Mouse (Mus musculus) kidney, adult 8-10 months (tissue): Measurements from ENCODE around the gene Esyt1.
A peak's percentile ranks its signal among the peaks of the same experiment; 100 is the strongest.

Source experiments
- DNase-seq, 2 experiments: peaks; one replicate each; pipeline ENCODE4 v3.0.0; 2022

Gene Esyt1

GRCm38 (mm10) chr10:128536266-128536940, 10.7 kb upstream of the Esyt1 start:
- DNase-seq: peak; percentile 88 to 93

- no peak for DNase-seq
Measured at GRCm38 (mm10) chr10:128535624-128536265, 10.1 kb upstream of the Esyt1 start.

GRCm38 (mm10) chr10:128535206-128535605, 9.5 kb upstream of the Esyt1 start:
- DNase-seq: no peak

- no peak for DNase-seq
Measured at GRCm38 (mm10) chr10:128526366-128527356, 990 bp upstream of the Esyt1 start.

GRCm38 (mm10) chr10:128524732-128525662, 674 bp downstream of the Esyt1 start:
- peak in 1 of 2 experiments; percentile 42 for DNase-seq

- DNase-seq: no peak
Measured at GRCm38 (mm10) chr10:128524111-128524731, 1.4 kb downstream of the Esyt1 start.

GRCm38 (mm10) chr10:128522351-128522750, 3.3 kb downstream of the Esyt1 start:
- DNase-seq: no peak

- DNase-seq: no peak
Measured at GRCm38 (mm10) chr10:128520591-128520990, 5.1 kb downstream of the Esyt1 start.

GRCm38 (mm10) chr10:128518833-128519232, 6.8 kb downstream of the Esyt1 start:
- DNase-seq: peak; percentile 32 to 62

- no peak for DNase-seq
Measured at GRCm38 (mm10) chr10:128516677-128517076, 9.0 kb downstream of the Esyt1 start.

- DNase-seq: no peak
Measured at GRCm38 (mm10) chr10:128516029-128516428, 9.6 kb downstream of the Esyt1 start.

- no peak for DNase-seq
Measured at GRCm38 (mm10) chr10:128515044-128515443, 10.6 kb downstream of the Esyt1 start.

GRCm38 (mm10) chr10:128511761-128512160, 13.9 kb downstream of the Esyt1 start:
- DNase-seq: no peak

- DNase-seq: no peak
Measured at GRCm38 (mm10) chr10:128511189-128511588, 14.5 kb downstream of the Esyt1 start.

GRCm38 (mm10) chr10:128510301-128510700, 15.4 kb downstream of the Esyt1 start:
- DNase-seq: no peak

GRCm38 (mm10) chr10:128509831-128510230, 15.8 kb downstream of the Esyt1 start:
- DNase-seq: no peak

GRCm38 (mm10) chr10:128509203-128509602, 16.5 kb downstream of the Esyt1 start:
- DNase-seq: no peak

- DNase-seq: no peak
Measured at GRCm38 (mm10) chr10:128508260-128508659, 17.4 kb downstream of the Esyt1 start.

GRCm38 (mm10) chr10:128505974-128506373, 19.7 kb downstream of the Esyt1 start:
- no peak for DNase-seq

- peak; percentile 47 to 60 for DNase-seq
Measured at GRCm38 (mm10) chr10:128505371-128505667, 20.4 kb downstream of the Esyt1 start.

- DNase-seq: no peak
Measured at GRCm38 (mm10) chr10:128504641-128505370, 20.9 kb downstream of the Esyt1 start.
